Mouse (Mus musculus): Measurements from ENCODE around the gene Rabl2.
A peak's percentile ranks its signal among the peaks of the same experiment; 100 is the strongest.

The Rabl2 gene

GRCm38 (mm10) chr15:89591723-89592455 lies at the start of gene Rabl2:
Rabl2 (minus strand) TSS chr15:89591923.
- DNase-seq = peak; percentile 86

GRCm38 (mm10) chr15:89623626-89623959 lies 31.9 kb upstream of the Rabl2 start:
- DNase-seq = peak; percentile 58

GRCm38 (mm10) chr15:89622959-89623625 lies 31.4 kb upstream of the Rabl2 start:
- DNase-seq = no peak

GRCm38 (mm10) chr15:89622312-89622958 lies 30.7 kb upstream of the Rabl2 start:
- DNase-seq = peak; percentile 31

- no peak for DNase-seq
Observed at GRCm38 (mm10) chr15:89607888-89608287, 16.2 kb upstream of the Rabl2 start.

GRCm38 (mm10) chr15:89607480-89607879 lies 15.8 kb upstream of the Rabl2 start:
- DNase-seq = no peak

GRCm38 (mm10) chr15:89605822-89606570 lies 14.3 kb upstream of the Rabl2 start:
- DNase-seq = no peak

GRCm38 (mm10) chr15:89592548-89592947 lies 825 bp upstream of the Rabl2 start:
- no peak for DNase-seq

- no peak for DNase-seq
Observed at GRCm38 (mm10) chr15:89591317-89591716, 406 bp downstream of the Rabl2 start.

GRCm38 (mm10) chr15:89589146-89589545 lies 2.6 kb downstream of the Rabl2 start:
- no peak for DNase-seq

- no peak for DNase-seq
Observed at GRCm38 (mm10) chr15:89585631-89586030, 6.1 kb downstream of the Rabl2 start.

GRCm38 (mm10) chr15:89585101-89585500 lies 6.6 kb downstream of the Rabl2 start:
- DNase-seq = no peak

- DNase-seq = no peak
Observed at GRCm38 (mm10) chr15:89582494-89582893, 9.2 kb downstream of the Rabl2 start.

- peak; percentile 20 for DNase-seq
Observed at GRCm38 (mm10) chr15:89572147-89572546, 19.6 kb downstream of the Rabl2 start.

GRCm38 (mm10) chr15:89568114-89568513 lies 23.6 kb downstream of the Rabl2 start, which contains the start of gene Acr:
Acr (plus strand) TSS chr15:89568326.
- DNase-seq = no peak

GRCm38 (mm10) chr15:89559202-89559731 lies 32.5 kb downstream of the Rabl2 start:
- DNase-seq = no peak

GRCm38 (mm10) chr15:89557996-89558390 lies 33.7 kb downstream of the Rabl2 start:
- DNase-seq = no peak

- no peak for DNase-seq
Observed at GRCm38 (mm10) chr15:89557179-89557995, 34.3 kb downstream of the Rabl2 start.

GRCm38 (mm10) chr15:89556401-89557178 lies 35.1 kb downstream of the Rabl2 start:
- no peak for DNase-seq

GRCm38 (mm10) chr15:89555591-89555990 lies 36.1 kb downstream of the Rabl2 start:
- no peak for DNase-seq

GRCm38 (mm10) chr15:89551733-89552132 lies 40.0 kb downstream of the Rabl2 start:
- no peak for DNase-seq

All from liver (tissue).